Mouse (Mus musculus) heart, postnatal 25 days (tissue): ENCODE measurements around the gene Trmt13. TPM values are rescaled to one million over a fixed set of nuclear protein-coding genes. Genes with fewer than 3 reads are reported as not detected.
"Not testable (repeated sequence)": the region's sequence is repeated elsewhere in the genome, so short reads cannot be mapped to it uniquely, and the experiment has no call there.

ENCODE experiments used
- DNase-seq: peaks from one replicate; pipeline ENCODE4 v3.0.0; 2022; ENCODE audit warnings: low spot score
- intact Hi-C: fragments of 180-260 bp; cut with DNase I; formaldehyde crosslinking; loops from one replicate; pipeline ENCODE4 v1.15.1; 2025
- total RNA-seq, 2 experiments: library from RNA; stranded (reverse); gene quantifications; 2 replicates each; pipeline ENCODE4 v1.2.3; 2021

Trmt13 gene
- total RNA-seq, 2 experiments from 2014 or later, result 5.1 to 5.3 TPM

DNA sequence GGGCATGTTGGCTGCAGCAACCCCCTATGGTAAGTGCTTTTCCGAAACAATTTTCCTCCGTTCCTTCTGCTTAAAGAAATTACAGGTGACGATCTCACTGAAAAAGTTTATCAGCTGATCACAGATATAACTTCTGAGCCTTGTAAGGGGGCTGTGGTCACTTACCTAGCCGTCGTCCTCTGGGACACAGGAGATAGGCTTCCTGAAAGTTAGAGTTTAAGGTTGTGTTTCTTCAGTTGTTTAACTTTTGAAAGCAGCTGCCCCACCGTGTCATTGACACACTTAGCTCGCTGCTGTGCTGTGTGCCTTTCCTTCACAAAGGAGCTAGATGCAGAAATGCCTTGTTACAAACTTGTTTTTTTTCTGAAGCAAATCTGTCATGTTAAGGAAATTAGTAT, 51.3 kb downstream of the Trmt13 start:
- no peak for DNase-seq

DNA sequence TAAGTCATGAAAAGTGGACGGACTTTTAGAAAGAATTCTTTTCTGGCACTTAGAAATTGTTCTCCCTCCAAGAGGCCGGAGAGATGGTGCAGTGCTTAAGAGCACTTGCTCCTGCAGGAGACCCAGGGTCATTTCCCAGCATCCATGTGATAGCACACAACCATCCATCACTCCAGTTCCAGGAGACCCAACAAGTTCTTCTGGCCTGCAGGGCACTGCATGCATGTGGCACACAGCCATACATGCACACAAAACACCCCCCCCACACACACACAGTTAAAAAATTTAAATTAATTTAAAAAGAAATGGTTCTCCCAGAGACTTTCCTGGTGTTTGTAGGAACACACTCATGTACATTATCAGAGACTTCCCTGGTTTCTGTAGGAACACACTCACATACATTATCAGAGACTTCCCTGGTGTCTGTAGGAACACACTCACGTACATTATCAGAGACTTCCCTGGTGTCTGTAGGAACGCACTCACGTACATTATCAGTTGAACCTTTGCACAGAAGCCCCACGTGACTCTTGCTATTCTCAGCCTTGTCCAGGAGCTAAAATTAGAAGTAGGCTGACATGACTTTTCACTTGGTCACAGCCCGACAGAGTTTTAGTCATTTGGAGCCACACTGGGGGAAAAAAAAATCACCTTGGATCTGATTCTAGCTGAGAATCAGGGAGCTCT, 51.8 kb downstream of the Trmt13 start, which contains the start of gene Lrrc39:
Gene Lrrc39, plus strand, starts transcription at position 566 of the 687 bp plus-strand sequence.
- DNase-seq, result no peak
- intact Hi-C loops, result no loop called here

More for the DNA sequence above, 51.3 kb downstream of the Trmt13 start:
- intact Hi-C loops, result no loop called here

DNA sequence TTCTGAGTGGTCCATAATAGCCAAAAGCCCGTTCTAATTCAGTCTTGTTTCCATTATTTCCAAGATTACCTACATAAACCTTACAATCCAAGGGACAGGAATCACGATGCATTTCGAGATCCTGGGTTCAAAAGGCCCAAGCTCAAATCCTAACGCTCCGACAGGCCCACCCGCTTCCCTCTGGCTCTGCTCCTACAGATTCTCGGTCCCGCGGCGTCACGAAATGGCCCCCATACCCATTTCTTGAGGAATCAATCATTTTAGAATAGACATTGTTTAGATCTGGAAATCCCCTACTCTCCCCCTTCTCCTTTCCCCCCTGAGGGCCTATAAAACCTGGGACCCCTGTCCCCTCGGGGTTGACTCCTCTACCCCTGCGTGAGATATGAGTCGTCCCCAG, 53.1 kb downstream of the Trmt13 start:
- DNase-seq, result not testable (repeated sequence)

DNA sequence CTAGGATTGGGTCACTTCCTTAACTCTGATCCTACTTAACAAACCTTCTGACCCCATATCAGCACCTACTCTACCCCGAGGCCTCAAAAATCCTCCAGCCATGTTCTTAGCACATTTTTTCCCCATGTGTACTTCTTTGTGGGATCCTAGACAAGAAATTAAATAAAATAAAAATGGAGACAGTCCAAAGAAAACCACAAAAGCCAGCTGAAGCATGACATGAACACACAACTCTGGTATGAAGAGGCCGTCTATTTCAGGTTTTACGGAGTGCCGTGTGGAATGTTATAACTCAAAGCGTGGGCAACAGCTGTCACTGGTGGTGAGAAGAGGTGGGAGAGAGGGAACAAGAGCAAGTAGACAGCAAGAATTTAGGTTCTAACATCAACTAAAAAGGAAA, 63.0 kb downstream of the Trmt13 start:
- no peak for DNase-seq
- intact Hi-C loops, result no loop called here

More for the DNA sequence above, 53.1 kb downstream of the Trmt13 start:
- intact Hi-C loops, result not testable (repeated sequence)

DNA sequence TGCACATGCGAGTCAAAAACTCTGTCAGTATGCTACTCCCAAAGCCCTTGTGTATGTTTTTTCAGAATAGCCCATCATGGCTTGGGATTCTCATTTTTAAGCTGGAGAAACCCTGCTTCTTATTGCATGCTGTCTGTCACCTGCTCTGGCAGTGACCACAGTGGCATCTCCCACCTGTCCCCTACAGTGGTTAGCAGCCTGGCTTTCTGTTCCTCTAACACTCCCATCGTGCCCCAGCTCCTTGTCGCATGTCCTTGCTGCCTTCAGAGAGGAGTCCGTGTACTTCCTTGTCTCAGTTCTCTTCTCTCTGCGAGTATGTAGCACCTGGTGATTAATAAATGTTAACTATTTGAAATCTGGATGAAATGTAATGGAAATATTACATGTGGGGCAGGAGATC, 67.0 kb downstream of the Trmt13 start:
- no peak for DNase-seq
- intact Hi-C loops, result no loop called here

DNA sequence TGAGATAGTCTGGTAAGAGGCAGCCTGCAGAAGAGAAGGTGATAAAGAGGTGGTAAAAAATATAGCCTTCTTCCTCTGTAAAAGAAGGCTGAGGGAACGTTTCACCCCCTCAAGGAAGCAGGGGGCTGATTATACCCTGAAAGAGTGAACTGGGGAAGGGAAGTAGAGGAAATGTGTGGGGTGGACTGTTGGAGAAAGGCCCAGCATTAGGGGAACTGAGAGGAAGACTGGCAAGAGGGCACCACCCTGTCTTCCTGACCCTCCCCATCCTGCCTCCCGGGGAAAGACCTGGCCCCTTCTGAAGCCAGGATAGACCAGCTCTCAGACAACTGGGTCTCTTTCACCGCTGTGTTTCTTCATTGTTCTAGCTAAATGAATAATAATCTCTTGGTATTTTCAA, 71.9 kb downstream of the Trmt13 start:
- intact Hi-C loops, result no loop called here
- no peak for DNase-seq

DNA sequence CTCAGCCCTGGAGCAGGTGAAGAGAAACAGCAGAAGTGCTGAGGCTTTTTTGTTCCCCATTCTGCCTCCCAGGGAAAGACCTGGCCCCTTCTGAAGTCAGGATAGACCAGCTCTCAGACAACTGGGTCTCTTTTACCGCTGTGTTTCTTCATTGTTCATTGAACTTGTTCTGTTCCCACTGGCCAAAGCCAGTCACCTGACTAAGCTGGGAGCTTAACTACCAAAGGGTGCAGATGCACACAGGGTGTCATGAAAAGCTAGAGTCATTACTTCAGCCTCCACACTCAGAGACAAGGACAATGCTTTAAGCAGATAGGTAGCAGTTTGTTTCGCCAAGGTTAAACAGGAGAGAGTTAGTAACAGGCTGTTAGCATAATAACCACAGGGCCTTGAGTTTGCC, 72.3 kb downstream of the Trmt13 start:
- intact Hi-C loops, result no loop called here
- DNase-seq, result no peak

DNA sequence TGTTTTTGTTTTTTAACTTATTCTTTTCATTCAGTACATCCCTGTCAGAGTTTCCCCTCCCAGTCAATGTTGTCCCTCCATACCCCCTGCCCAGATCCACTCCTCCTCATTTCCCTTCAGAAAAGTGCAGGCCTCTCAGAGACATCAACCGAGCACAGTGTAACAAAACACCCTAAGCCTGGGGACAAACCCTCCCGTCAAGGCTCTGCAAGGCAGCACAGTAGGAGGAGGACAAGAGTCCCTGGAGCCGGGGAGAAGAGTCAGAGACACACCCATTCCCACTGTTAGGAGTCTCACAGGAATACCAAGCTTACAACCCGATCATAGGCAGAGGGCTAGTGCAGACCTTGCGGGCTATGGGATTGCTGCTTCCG, 77.2 kb downstream of the Trmt13 start:
- no peak for DNase-seq
- intact Hi-C loops, result no loop called here

DNA sequence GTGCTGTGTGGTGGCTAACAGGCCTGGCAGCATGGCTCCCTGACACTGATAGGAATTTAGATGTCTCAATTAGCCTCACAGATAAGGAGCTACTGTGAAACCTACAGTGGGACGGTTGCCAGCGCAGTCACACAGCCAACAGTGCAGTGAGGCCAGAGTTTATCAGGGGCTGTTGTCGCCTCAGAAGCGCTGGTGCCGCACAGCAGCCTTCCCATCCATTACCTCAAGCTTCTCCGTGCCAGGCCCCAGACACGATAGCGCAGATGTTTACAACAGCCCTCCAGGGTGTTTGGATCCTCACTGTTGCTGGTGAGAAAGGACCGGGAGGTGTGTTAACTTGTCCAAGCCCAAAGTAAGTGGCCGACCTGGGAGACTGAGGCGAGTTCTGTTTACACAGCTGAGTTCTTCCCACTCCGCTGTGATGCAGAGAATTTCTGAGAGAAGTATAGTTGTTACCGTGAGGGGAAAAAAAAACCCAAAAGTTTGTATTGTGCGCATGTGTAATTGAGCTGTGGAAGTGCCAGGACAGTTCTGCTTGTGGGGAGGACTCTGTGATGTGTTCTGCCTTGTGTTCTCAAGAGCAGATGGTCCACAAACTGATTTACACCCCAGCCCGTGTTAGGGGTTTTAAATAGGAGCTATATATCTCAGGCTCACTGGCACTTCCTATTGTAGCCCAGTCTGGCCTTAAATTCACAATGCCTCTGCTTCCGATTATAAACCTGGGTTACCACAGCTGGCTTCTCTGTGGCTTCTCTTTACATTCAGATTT, 77.8 kb downstream of the Trmt13 start:
- intact Hi-C loops, result no loop called here
- no peak for DNase-seq

Other genes starting within 250 kb of the Trmt13 start
- 1 to 10 TPM; 3.7 to 4.2 TPM for gene Cdc14a, start 190.6 kb downstream of the Trmt13 start, total RNA-seq
- 10 to 100 TPM; 20.1 to 22.1 TPM for gene Rtca, start 106.4 kb downstream of the Trmt13 start, total RNA-seq
- 10 to 100 TPM; 57.0 to 62.1 TPM for gene Dbt, start 101.5 kb downstream of the Trmt13 start, total RNA-seq
- 10 to 100 TPM; 69.5 to 70.7 TPM for gene Lrrc39, start 51.6 kb downstream of the Trmt13 start, total RNA-seq
- gene Sass6, start 19.6 kb downstream of the Trmt13 start, total RNA-seq, result 1 to 10 TPM; 2.1 to 2.4 TPM
- 10 to 100 TPM; 17.9 to 22.0 TPM for gene Mfsd14a, start 48.1 kb upstream of the Trmt13 start, total RNA-seq
- 1 to 10 TPM in 1 of 2 experiments, under 1 TPM in 1; 0.86 to 1.3 TPM for gene Gm43191, start 66.7 kb upstream of the Trmt13 start, total RNA-seq
- 10 to 100 TPM; 13.9 to 14.6 TPM for gene Slc35a3, start 98.2 kb upstream of the Trmt13 start, total RNA-seq
- 100 to 1,000 TPM; 199 to 210 TPM for gene Agl, start 193.6 kb upstream of the Trmt13 start, total RNA-seq
- 1 to 10 TPM; 3.1 to 4.8 TPM for gene Frrs1, start 244.9 kb upstream of the Trmt13 start, total RNA-seq